In the genomic region with DNA sequence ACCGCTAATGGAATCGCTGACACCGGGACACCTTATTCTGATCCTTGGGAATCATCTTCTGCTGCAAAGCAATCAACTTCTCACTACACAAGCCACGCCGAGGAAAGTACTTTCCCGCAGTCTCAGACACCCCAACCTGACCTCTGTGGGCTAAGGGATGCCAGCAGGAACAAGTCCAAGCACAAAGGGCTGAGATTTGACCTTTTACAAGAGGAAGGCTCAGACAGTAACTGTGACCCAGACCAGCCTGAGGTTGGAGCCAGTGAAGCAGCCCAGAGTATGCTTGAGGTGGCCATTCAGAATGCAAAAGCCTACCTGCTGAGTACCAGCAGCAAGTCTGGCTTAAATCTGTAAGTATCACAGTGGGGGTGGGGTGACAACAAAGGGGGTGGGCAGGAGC, we compare ENCODE assay signal across 9 mouse cellular contexts. TPM values are rescaled to one million over a fixed set of nuclear protein-coding genes. Genes with fewer than 3 reads are reported as not detected.
DNase-seq lines count a peak whose midpoint lies in the region; ATAC-seq and TF ChIP-seq lines count a peak whose summit lies in the region.
"Had no signal": no experiment of that assay in that cellular context is flagged by ENCODE, and none has a peak within 500 bp of the region (broad histone marks: within the 10 kb centered on the region; RNA-seq: fewer than 3 reads in every experiment).

No protein-coding gene starts in this region.

- H3K4me1 ChIP-seq in heart, embryonic 16.5 days (ENCODE audit: control insufficient read depth, insufficient read depth, low read length), result peaks cover 3% of the 10 kb centered on the region; the same call in 1 of the 2 replicates
- H3K4me1 ChIP-seq in bone marrow macrophage, adult 2 months (ENCODE audit: control insufficient read depth, insufficient read depth, low read length), result no peaks in the 10 kb centered on the region
- no peaks in the 10 kb centered on the region for H3K4me1 ChIP-seq in intestine, postnatal 0 days (replicated peaks; ENCODE audit: control insufficient read depth, insufficient read depth, low read length)
- no peaks in the 10 kb centered on the region for H3K4me1 ChIP-seq in midbrain, embryonic 14.5 days (ENCODE audit: control insufficient read depth, insufficient read depth, low read length)

- no peak for TF ChIP-seq POLR2A in bone marrow macrophage, adult 2 months (IDR thresholded peaks at IDR 0.05; ENCODE audit: borderline replicate concordance, low read depth, low read length)

- peak overlapping the region; percentile 52 for H3K9ac ChIP-seq in heart, embryonic 16.5 days (ENCODE audit: low read length)
- H3K9ac ChIP-seq in intestine, postnatal 0 days (ENCODE audit: low read depth, low read length), result no peak overlapping the region
- H3K9ac ChIP-seq in midbrain, embryonic 14.5 days (replicated peaks; ENCODE audit: low read length), result no peak overlapping the region

- H3K9me3 ChIP-seq in heart, embryonic 16.5 days (replicated peaks; ENCODE audit: control insufficient read depth, low read length), result no peaks in the 10 kb centered on the region
- no peaks in the 10 kb centered on the region for H3K9me3 ChIP-seq in intestine, postnatal 0 days (ENCODE audit: control insufficient read depth)
- no peaks in the 10 kb centered on the region for H3K9me3 ChIP-seq in midbrain, embryonic 14.5 days (ENCODE audit: control insufficient read depth, low read length)

- no peak for DNase-seq in heart, postnatal 4 days
- DNase-seq in midbrain, embryonic 14.5 days, result no peak
- no peak for DNase-seq in thymus, postnatal 14 days
- DNase-seq in gastrocnemius, postnatal 36 days, result no peak
- DNase-seq in testis, postnatal 14 days (ENCODE audit: low spot score), result no peak

- WGBS in heart, embryonic 16.5 days, result 3% methylated on average over 6 of the region's 6 CpGs
- 12% methylated on average over 6 of the region's 6 CpGs for WGBS in intestine, postnatal 0 days
- 2% methylated on average over 6 of the region's 6 CpGs for WGBS in midbrain, embryonic 14.5 days

- H3K4me3 ChIP-seq in heart, embryonic 16.5 days (ENCODE audit: low read length), result peak overlapping the region; percentile 64
- H3K4me3 ChIP-seq in bone marrow macrophage, adult 2 months (ENCODE audit: insufficient read depth, low read length), result peak overlapping the region; percentile 37
- H3K4me3 ChIP-seq in intestine, postnatal 0 days (ENCODE audit: low read depth, low read length), result peak overlapping the region; percentile 41
- peak overlapping the region; percentile 37 for H3K4me3 ChIP-seq in midbrain, embryonic 14.5 days (replicated peaks; ENCODE audit: low read depth, low read length)

- intact Hi-C loops in gastrocnemius, postnatal 36 days (cut with DNase I), result no loop called here

- peak overlapping the region; percentile 89 for H3K4me2 ChIP-seq in heart, embryonic 16.5 days (ENCODE audit: low read depth, low read length)
- H3K4me2 ChIP-seq in intestine, postnatal 0 days (replicated peaks; ENCODE audit: low read depth), result peak overlapping the region; percentile 70
- peak overlapping the region; percentile 66 for H3K4me2 ChIP-seq in midbrain, embryonic 14.5 days (ENCODE audit: low read length)

- no peaks in the 10 kb centered on the region for H3K27me3 ChIP-seq in heart, embryonic 16.5 days (ENCODE audit: control insufficient read depth, insufficient read depth, low read length)
- H3K27me3 ChIP-seq in intestine, postnatal 0 days (replicated peaks; ENCODE audit: control insufficient read depth, insufficient read depth, low read length), result no peaks in the 10 kb centered on the region
- no peaks in the 10 kb centered on the region for H3K27me3 ChIP-seq in midbrain, embryonic 14.5 days (ENCODE audit: control insufficient read depth, insufficient read depth, low read length)

- H3K27ac ChIP-seq in heart, embryonic 16.5 days (ENCODE audit: low read length), result no peak overlapping the region
- H3K27ac ChIP-seq in bone marrow macrophage, adult 2 months (ENCODE audit: insufficient read depth, low read depth, low read length), result no peak overlapping the region
- H3K27ac ChIP-seq in intestine, postnatal 0 days (ENCODE audit: low read depth, low read length), result no peak overlapping the region
- H3K27ac ChIP-seq in midbrain, embryonic 14.5 days (replicated peaks; ENCODE audit: low read depth, low read length), result no peak overlapping the region

- H3K36me3 ChIP-seq in heart, embryonic 16.5 days (ENCODE audit: control insufficient read depth, insufficient read depth), result no peaks in the 10 kb centered on the region
- H3K36me3 ChIP-seq in intestine, postnatal 0 days (ENCODE audit: control insufficient read depth, insufficient read depth), result no peaks in the 10 kb centered on the region
- H3K36me3 ChIP-seq in midbrain, embryonic 14.5 days (ENCODE audit: control insufficient read depth, insufficient read depth, low read length), result no peaks in the 10 kb centered on the region

- ATAC-seq in heart, embryonic 16.5 days (replicated peaks; ENCODE audit: extremely low read depth, insufficient read depth, low FRiP score), result no peak
- 0 out of 2 replicates have a peak, but pooled peaks have one; percentile 8 for ATAC-seq in intestine, postnatal 0 days
- ATAC-seq in midbrain, embryonic 14.5 days (ENCODE audit: low FRiP score, low TSS enrichment), result peak; percentile 28; the same call in 1 of the 2 replicates

- TF ChIP-seq CTCF in bone marrow macrophage, adult 2 months (IDR thresholded peaks at IDR 0.05; ENCODE audit: low read depth, low read length), result no peak
- no peak for TF ChIP-seq CTCF in intestine, postnatal 0 days (IDR thresholded peaks at IDR 0.05; ENCODE audit: low read depth)

RNA-seq across cellular contexts. Expression of a gene that starts 0.6 kb away (rescaled TPM):
- polyA plus RNA-seq in heart, embryonic 16.5 days (2015; fragmentation: Nextera tagmentation; extraction: Ambion mirVana), result 0.20 and 0.25 TPM in 2 replicates
- total RNA-seq in heart, postnatal 4 days (2021), result not detected
- polyA plus RNA-seq in bone marrow macrophage, adult 2 months (2012; ENCODE audit: insufficient read depth, insufficient read length, missing spikeins), result not detected in 2 replicates
- 0.66 and 0.67 TPM in 2 replicates for polyA plus RNA-seq in intestine, postnatal 0 days (2015; fragmentation: Nextera tagmentation; extraction: Ambion mirVana)
- 0.51 and 0.74 TPM in 2 replicates for polyA plus RNA-seq in midbrain, embryonic 14.5 days (2014; fragmentation: Nextera tagmentation; extraction: Ambion mirVana)
- not detected for total RNA-seq in gastrocnemius, postnatal 36 days (2021)

RNA-seq across cellular contexts. Expression of a gene that starts 45.6 kb away (rescaled TPM):
- 13.1 and 14.1 TPM in 2 replicates for polyA plus RNA-seq in heart, embryonic 16.5 days (2015; fragmentation: Nextera tagmentation; extraction: Ambion mirVana)
- total RNA-seq in heart, postnatal 4 days (2021), result 10 to 100 TPM in 1 of 2 experiments, 1 to 10 TPM in 1; 9.6 to 12.0 TPM
- 44.5 and 50.8 TPM in 2 replicates for polyA plus RNA-seq in bone marrow macrophage, adult 2 months (2012; ENCODE audit: insufficient read depth, insufficient read length, missing spikeins)
- 10.6 and 11.4 TPM in 2 replicates for polyA plus RNA-seq in intestine, postnatal 0 days (2015; fragmentation: Nextera tagmentation; extraction: Ambion mirVana)
- polyA plus RNA-seq in midbrain, embryonic 14.5 days (2014; fragmentation: Nextera tagmentation; extraction: Ambion mirVana), result 21.6 and 27.7 TPM in 2 replicates
- 1 to 10 TPM; 4.1 to 6.8 TPM for total RNA-seq in gastrocnemius, postnatal 36 days (2021)

RNA-seq across cellular contexts. Expression of a gene that starts 48.0 kb away (rescaled TPM):
- not detected in 2 replicates for polyA plus RNA-seq in heart, embryonic 16.5 days (2015; fragmentation: Nextera tagmentation; extraction: Ambion mirVana)
- not detected for total RNA-seq in heart, postnatal 4 days (2021)
- not detected in 2 replicates for polyA plus RNA-seq in bone marrow macrophage, adult 2 months (2012; ENCODE audit: insufficient read depth, insufficient read length, missing spikeins)
- polyA plus RNA-seq in intestine, postnatal 0 days (2015; fragmentation: Nextera tagmentation; extraction: Ambion mirVana), result not detected in 2 replicates
- polyA plus RNA-seq in midbrain, embryonic 14.5 days (2014; fragmentation: Nextera tagmentation; extraction: Ambion mirVana), result not detected in 2 replicates
- total RNA-seq in gastrocnemius, postnatal 36 days (2021), result not detected
- total RNA-seq: layer of hippocampus, postnatal 36 days had no signal
